Mouse (Mus musculus): ENCODE data around the gene Tpp1. TPM values are rescaled to one million over a fixed set of nuclear protein-coding genes. Genes with fewer than 3 reads are reported as not detected.
"Not testable (repeated sequence)": the region's sequence is repeated elsewhere in the genome, so short reads cannot be mapped to it uniquely, and the experiment has no call there.

Gene Tpp1
- polyA plus RNA-seq, 1 experiment from 2014 or later: 29.5 TPM

DNA sequence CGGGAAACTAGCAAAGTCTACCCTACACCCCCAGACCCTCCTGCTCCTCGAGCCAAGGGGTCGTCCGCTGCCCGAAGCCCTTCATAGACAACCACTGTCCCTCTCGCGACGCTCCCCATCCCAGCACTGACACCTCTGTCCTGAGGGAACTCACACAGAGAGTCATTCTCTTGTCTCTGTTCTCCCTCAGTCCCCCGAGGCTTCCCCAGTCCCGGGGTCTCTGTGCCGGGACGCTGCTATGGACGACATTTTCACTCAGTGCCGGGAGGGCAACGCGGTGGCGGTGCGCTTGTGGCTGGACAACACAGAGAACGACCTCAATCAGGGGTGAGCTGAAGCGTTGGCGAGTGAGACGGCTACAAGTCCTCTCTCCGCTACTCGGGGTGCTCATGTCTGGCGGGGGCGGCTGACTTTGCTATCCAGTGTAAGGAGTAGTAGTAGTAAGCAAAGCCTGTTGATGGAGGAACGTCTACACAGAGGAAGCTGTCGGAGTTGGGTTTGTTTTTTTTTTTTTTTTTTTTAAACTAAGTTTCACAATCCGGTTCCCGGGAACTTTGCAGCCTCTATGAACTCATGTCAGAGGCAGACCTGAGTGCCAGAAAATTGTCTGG lies 15.0 kb downstream of the Tpp1 start, which contains the start of gene Rrp8:
Gene Rrp8 (minus strand): TSS at position 475 of the 611 bp plus-strand sequence.
- H3K4me3 ChIP-seq: peak within 1 kb of the TSS; percentile 82
- H3K4me2 ChIP-seq: peak within 1 kb of the TSS; percentile 95
- peak within 1 kb of the TSS; percentile 86 for H3K9ac ChIP-seq
- no peaks in the 10 kb centered on the region for H3K27me3 ChIP-seq
- H3K27ac ChIP-seq: peak within 1 kb of the TSS; percentile 70
- H3K4me1 ChIP-seq: peaks cover 30% of the 10 kb centered on the region
- no peak; the same call in 1 of the 2 replicates for ATAC-seq
- no peaks in the 10 kb centered on the region for H3K9me3 ChIP-seq (replicated peaks)
- WGBS: under 1% methylated on average over 30 of the region's 30 CpGs
- peaks cover 52% of the 10 kb centered on the region for H3K36me3 ChIP-seq (ENCODE audit: poor library complexity, severe bottlenecking)

DNA sequence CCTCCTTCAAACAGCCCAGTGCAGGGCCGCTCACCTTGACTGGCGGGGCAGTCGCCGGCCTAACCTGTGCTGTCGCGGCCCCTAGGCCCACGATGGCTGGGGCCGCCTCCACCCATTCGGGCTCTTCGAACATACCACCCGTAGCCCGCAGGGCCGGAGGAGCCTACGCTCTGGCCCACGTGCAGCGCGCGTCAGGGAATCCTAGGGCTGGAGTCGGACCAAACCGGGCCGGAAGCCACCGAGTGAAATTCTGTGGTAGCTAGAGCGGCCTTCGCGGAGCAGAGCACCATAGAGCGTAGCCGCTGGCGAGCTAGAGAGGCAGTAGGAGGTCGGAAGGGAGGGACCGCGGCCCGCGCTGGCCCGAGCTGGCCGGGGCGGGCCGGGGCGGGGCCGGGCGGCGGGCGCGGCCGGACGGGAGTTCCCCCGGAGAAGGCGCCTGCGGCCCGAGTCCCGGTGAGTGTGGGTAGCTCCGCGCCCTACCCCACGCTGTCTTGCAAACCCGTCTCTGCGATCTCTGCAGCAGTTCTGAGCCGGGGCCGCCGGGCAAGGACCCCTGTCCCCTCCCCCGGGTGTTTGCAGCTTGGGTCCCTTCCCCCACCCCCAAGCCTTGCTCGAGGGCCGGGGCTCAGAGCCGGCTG lies 15.7 kb downstream of the Tpp1 start, which contains the start of gene Ilk:
Gene Ilk (plus strand): TSS at position 329 of the 638 bp plus-strand sequence.
- peak within 1 kb of the TSS; percentile 70 for H3K27ac ChIP-seq
- H3K4me1 ChIP-seq: peaks cover 30% of the 10 kb centered on the region
- peak; percentile 97 for ATAC-seq
- peak within 1 kb of the TSS; percentile 95 for H3K4me2 ChIP-seq
- peaks cover 52% of the 10 kb centered on the region for H3K36me3 ChIP-seq (ENCODE audit: poor library complexity, severe bottlenecking)
- H3K9me3 ChIP-seq (replicated peaks): no peaks in the 10 kb centered on the region
- WGBS: under 1% methylated on average over 45 of the region's 62 CpGs
- H3K9ac ChIP-seq: peak within 1 kb of the TSS; percentile 86
- no peaks in the 10 kb centered on the region for H3K27me3 ChIP-seq
- H3K4me3 ChIP-seq: peak within 1 kb of the TSS; percentile 82

GRCm38 (mm10) chr7:105735464-105735863 lies 16.6 kb downstream of the Tpp1 start:
- not testable (repeated sequence) for ATAC-seq
- H3K36me3 ChIP-seq (ENCODE audit: poor library complexity, severe bottlenecking): peaks cover 52% of the 10 kb centered on the region

GRCm38 (mm10) chr7:105734826-105735225 lies 17.2 kb downstream of the Tpp1 start:
- H3K9ac ChIP-seq: no peak overlapping the region
- peaks cover 50% of the 10 kb centered on the region for H3K36me3 ChIP-seq (ENCODE audit: poor library complexity, severe bottlenecking)
- peak overlapping the region; percentile 95; the same call in 1 of the 2 replicates for H3K4me2 ChIP-seq
- H3K27ac ChIP-seq: no peak overlapping the region
- peaks cover 30% of the 10 kb centered on the region for H3K4me1 ChIP-seq
- no peaks in the 10 kb centered on the region for H3K9me3 ChIP-seq (replicated peaks)
- WGBS: 91% methylated on average over 8 of the region's 8 CpGs
- no peaks in the 10 kb centered on the region for H3K27me3 ChIP-seq
- H3K4me3 ChIP-seq: no peak overlapping the region
- no peak for ATAC-seq

More at GRCm38 (mm10) chr7:105735464-105735863, 16.6 kb downstream of the Tpp1 start:
- Histone ChIP-seq H3K9ac (peak overlapping the region; percentile 86), H3K4me3 (peak overlapping the region; percentile 82), H3K4me1 (peaks cover 30% of the 10 kb centered on the region), H3K4me2 (peak overlapping the region; percentile 95)
- not testable (repeated sequence) for H3K9me3 ChIP-seq (replicated peaks); H3K27me3 ChIP-seq; H3K27ac ChIP-seq
- WGBS: 54% methylated on average over 4 of the region's 4 CpGs

DNA sequence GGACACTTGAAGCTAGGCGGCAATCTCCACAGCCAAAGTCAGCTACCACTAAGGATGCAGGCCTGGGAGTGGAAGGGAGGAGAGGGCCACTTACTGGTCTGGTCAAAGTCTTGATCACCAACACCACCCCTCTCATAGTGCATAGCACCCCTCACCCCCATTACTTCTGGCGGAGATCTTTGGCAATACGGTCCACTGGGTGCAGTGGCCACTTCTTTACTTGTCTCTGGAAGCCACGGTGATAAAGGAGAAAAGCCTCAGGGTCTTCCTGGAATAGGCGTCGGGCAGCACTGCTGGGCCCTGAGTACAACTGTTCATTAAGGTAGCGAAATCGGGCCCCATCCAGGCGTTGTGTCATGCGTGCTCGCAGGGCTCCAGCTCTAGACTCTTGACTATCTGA lies 18.2 kb downstream of the Tpp1 start:
- H3K27ac ChIP-seq: no peak overlapping the region
- H3K27me3 ChIP-seq: no peaks in the 10 kb centered on the region
- H3K4me3 ChIP-seq: no peak overlapping the region
- H3K36me3 ChIP-seq (ENCODE audit: poor library complexity, severe bottlenecking): peaks cover 54% of the 10 kb centered on the region
- peaks cover 36% of the 10 kb centered on the region for H3K4me1 ChIP-seq
- H3K4me2 ChIP-seq: no peak overlapping the region
- no peaks in the 10 kb centered on the region for H3K9me3 ChIP-seq (replicated peaks)
- ATAC-seq: no peak
- WGBS: 94% methylated on average over 11 of the region's 11 CpGs
- no peak overlapping the region for H3K9ac ChIP-seq

- peaks cover 44% of the 10 kb centered on the region for H3K36me3 ChIP-seq (ENCODE audit: poor library complexity, severe bottlenecking)
- H3K27me3 ChIP-seq: no peaks in the 10 kb centered on the region
- peaks cover 17% of the 10 kb centered on the region; the same call in 1 of the 2 replicates for H3K4me1 ChIP-seq
- ATAC-seq: peak; percentile 70
- H3K9me3 ChIP-seq (replicated peaks): no peaks in the 10 kb centered on the region
- 28% methylated on average over 6 of the region's 6 CpGs for WGBS
- peak overlapping the region; percentile 73 for H3K27ac ChIP-seq
- H3K9ac ChIP-seq: peak overlapping the region; percentile 22
- H3K4me2 ChIP-seq: no peak overlapping the region
- no peak overlapping the region for H3K4me3 ChIP-seq
Observed at GRCm38 (mm10) chr7:105728701-105729428, 23.2 kb downstream of the Tpp1 start.

DNA sequence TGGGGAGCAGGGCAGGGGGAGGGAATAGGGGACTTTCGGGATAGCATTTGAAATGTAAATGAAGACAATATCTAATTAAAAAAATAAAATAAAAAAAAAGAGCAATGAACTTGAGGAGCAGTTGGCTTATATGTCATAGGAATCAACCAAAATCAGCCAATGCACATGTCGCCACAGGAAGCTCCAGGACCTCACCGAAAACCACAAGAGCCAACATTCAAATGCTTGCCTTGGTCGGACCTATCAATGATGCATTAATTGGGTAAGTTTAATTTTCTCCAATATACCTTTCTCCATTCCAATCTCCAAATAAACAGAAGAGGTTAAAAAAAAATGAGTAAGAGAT lies 25.1 kb downstream of the Tpp1 start:
- H3K27ac ChIP-seq: no peak overlapping the region
- H3K9ac ChIP-seq: no peak overlapping the region

GRCm38 (mm10) chr7:105726144-105726979 lies 25.7 kb downstream of the Tpp1 start:
- 78% methylated on average over 4 of the region's 4 CpGs for WGBS
- no peak overlapping the region for H3K4me2 ChIP-seq
- H3K4me3 ChIP-seq: no peak overlapping the region
- H3K4me1 ChIP-seq: peaks cover 17% of the 10 kb centered on the region; the same call in 1 of the 2 replicates
- H3K9ac ChIP-seq: no peak overlapping the region
- H3K27me3 ChIP-seq: no peaks in the 10 kb centered on the region
- no peaks in the 10 kb centered on the region for H3K9me3 ChIP-seq (replicated peaks)
- H3K36me3 ChIP-seq (ENCODE audit: poor library complexity, severe bottlenecking): peaks cover 19% of the 10 kb centered on the region
- peak; percentile 84 for ATAC-seq
- no peak overlapping the region; the same call in 1 of the 2 replicates for H3K27ac ChIP-seq

More for the DNA sequence above, 25.1 kb downstream of the Tpp1 start:
- WGBS: 91% methylated on average over 4 of the region's 4 CpGs
- Histone ChIP-seq H3K36me3 (ENCODE audit: poor library complexity, severe bottlenecking) (peaks cover 24% of the 10 kb centered on the region), H3K4me3 (no peak overlapping the region), H3K4me2 (no peak overlapping the region), H3K27me3 (no peaks in the 10 kb centered on the region), H3K9me3 (replicated peaks) (no peaks in the 10 kb centered on the region), H3K4me1 (peaks cover 17% of the 10 kb centered on the region; the same call in 1 of the 2 replicates)
- no peak for ATAC-seq

- ATAC-seq: no peak
- Histone ChIP-seq H3K27me3 (no peaks in the 10 kb centered on the region), H3K4me3 (no peak overlapping the region), H3K4me2 (no peak overlapping the region), H3K9ac (no peak overlapping the region), H3K9me3 (replicated peaks) (no peaks in the 10 kb centered on the region), H3K27ac (no peak overlapping the region), H3K4me1 (no peaks in the 10 kb centered on the region), H3K36me3 (ENCODE audit: poor library complexity, severe bottlenecking) (no peaks in the 10 kb centered on the region)
- WGBS: 80% methylated on average over 2 of the region's 2 CpGs
Observed at GRCm38 (mm10) chr7:105721916-105722315, 30.1 kb downstream of the Tpp1 start.

DNA sequence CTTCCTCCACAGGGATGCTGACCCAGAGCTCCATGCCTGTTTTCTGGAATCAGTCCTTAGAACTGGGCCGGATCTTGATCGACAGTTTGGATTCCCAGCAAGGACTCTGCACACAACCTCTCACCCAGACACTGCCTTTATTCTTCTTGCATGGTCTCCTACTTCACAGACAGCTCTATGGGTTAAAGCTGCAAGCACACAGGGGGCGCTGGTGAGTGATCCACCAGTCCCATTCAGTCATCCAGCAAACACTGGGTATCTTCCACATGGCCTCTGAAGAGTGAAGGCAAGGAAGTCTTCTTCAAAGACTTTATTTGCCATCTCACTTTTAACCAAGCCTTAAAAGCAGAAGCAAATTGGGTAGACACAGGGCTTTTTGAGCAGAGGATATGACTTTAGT lies 36.7 kb downstream of the Tpp1 start:
- Histone ChIP-seq H3K27ac (no peak overlapping the region), H3K9ac (no peak overlapping the region), H3K36me3 (ENCODE audit: poor library complexity, severe bottlenecking) (no peaks in the 10 kb centered on the region), H3K27me3 (no peaks in the 10 kb centered on the region), H3K4me2 (no peak overlapping the region), H3K4me1 (no peaks in the 10 kb centered on the region), H3K4me3 (no peak overlapping the region), H3K9me3 (replicated peaks) (no peaks in the 10 kb centered on the region)
- no peak for ATAC-seq
- WGBS: 65% methylated on average over 3 of the region's 3 CpGs

DNA sequence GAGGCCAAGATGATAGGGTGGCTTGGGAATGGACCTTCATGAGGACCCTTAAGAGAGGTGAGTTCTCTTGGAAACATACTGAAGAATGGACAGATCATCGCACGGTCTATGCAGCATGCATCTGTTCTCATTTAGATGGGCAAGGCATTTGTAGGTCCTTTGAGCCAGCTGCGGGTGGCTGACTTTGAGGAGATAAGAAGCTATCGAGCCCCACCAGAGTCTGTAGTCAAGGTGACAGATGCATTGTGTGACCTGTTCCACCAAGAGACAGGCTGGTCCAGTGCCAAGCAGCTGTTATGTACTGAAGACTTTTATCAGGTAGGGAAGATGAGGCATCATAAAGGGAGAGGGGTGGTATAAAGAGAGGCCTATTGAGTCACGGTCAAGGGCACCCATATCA lies 43.3 kb downstream of the Tpp1 start:
- Histone ChIP-seq H3K4me1 (no peaks in the 10 kb centered on the region), H3K9me3 (replicated peaks) (no peaks in the 10 kb centered on the region), H3K4me3 (no peak overlapping the region), H3K9ac (no peak overlapping the region), H3K36me3 (ENCODE audit: poor library complexity, severe bottlenecking) (no peaks in the 10 kb centered on the region), H3K27ac (no peak overlapping the region), H3K27me3 (no peaks in the 10 kb centered on the region), H3K4me2 (no peak overlapping the region)
- no peak for ATAC-seq
- 91% methylated on average over 5 of the region's 5 CpGs for WGBS
